Mouse (Mus musculus): ENCODE measurements at regions not wholly inside any gene's neighbourhood (a gene's known extent, or its start where the extent isn't known, plus 50 kb on each side); places are given as distances from the start of the nearest gene placed in this dataset.

DNA sequence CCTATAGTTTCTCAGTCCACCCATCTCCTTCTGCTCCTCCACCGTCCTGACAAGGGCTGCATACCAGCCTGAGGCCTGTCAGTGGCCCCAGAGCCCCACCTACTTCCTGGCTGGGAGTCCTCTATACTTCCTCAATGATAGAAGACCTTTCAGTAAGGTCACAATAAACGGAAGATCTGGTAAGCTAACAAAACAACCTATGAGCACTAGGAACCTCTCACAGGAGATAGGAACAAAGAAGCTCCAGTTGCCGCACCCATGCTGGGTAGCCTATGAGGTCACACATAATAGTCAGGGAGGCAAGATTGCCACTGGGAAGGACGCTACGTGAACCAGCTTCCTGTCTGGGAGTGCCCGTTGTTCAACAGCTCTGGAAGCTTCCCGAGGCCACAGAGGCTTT, 58.1 kb upstream of the Stx16 start:
- TF ChIP-seq POLR2A (IDR thresholded peaks at IDR 0.05; ENCODE audit: low read depth, low read length), result 0 out of 2 replicates have a peak, but pooled peaks have one; percentile 1
- no peak for TF ChIP-seq CTCF (IDR thresholded peaks at IDR 0.05; ENCODE audit: extremely low read depth, insufficient read length, insufficient replicate concordance, low read depth, low read length)

All from small intestine, adult 2 months (tissue).